In genomic region chr3:32373236-32373635, GRCm38 (mm10) we compare ENCODE assay signal across 26 mouse cellular contexts.
"Had no signal": no experiment of that assay in that cellular context is flagged by ENCODE, and none has a peak within 500 bp of the region (broad histone marks: within the 10 kb centered on the region; RNA-seq: fewer than 3 reads in every experiment).

No protein-coding gene starts in this region.

- H3K36me3 ChIP-seq: heart, embryonic 13.5 days; heart, embryonic 15.5 days; hindbrain, embryonic 12.5 days; intestine, embryonic 15.5 days; limb, embryonic 10.5 days; limb, embryonic 12.5 days had no signal

- H3K4me3 ChIP-seq: heart, adult 2 months; heart, embryonic 13.5 days; heart, embryonic 15.5 days; hindbrain, embryonic 12.5 days; intestine, embryonic 15.5 days; layer of hippocampus, adult 2 months; left cerebral cortex, adult 2 months; limb, embryonic 10.5 days; limb, embryonic 12.5 days had no signal

- H3K4me1 ChIP-seq: heart, embryonic 13.5 days; heart, embryonic 15.5 days; hindbrain, embryonic 12.5 days; intestine, embryonic 15.5 days; limb, embryonic 10.5 days; limb, embryonic 12.5 days had no signal

- ATAC-seq: forebrain, postnatal 0 days; hindbrain, embryonic 16.5 days; inflammation-experienced regulatory T-cells, adult 6 months; intestine, embryonic 15.5 days had no signal

- H3K4me2 ChIP-seq: heart, embryonic 11.5 days; heart, embryonic 13.5 days; heart, embryonic 15.5 days; hindbrain, embryonic 12.5 days; hindbrain, embryonic 14.5 days; intestine, embryonic 15.5 days; limb, embryonic 12.5 days; liver, embryonic 11.5 days had no signal

- DNase-seq: forebrain, postnatal 0 days; gastrocnemius, postnatal 14 days; gastrocnemius, postnatal 36 days; heart, adult 11 months; heart, adult 2 months; heart, postnatal 14 days; heart, postnatal 36 days; kidney, adult 18-20 months; kidney, adult 9 months; kidney, postnatal 10 days; kidney, postnatal 25 days; kidney, postnatal 4 days; liver had no signal

- H3K27ac ChIP-seq: heart, adult 2 months; heart, embryonic 13.5 days; heart, embryonic 15.5 days; hindbrain, embryonic 12.5 days; hindbrain, embryonic 14.5 days; intestine, embryonic 15.5 days; layer of hippocampus, adult 2 months; left cerebral cortex, adult 2 months; limb, embryonic 10.5 days; limb, embryonic 12.5 days had no signal

- H3K9ac ChIP-seq: forebrain, postnatal 0 days; heart, embryonic 13.5 days; heart, embryonic 15.5 days; hindbrain, embryonic 12.5 days; hindbrain, embryonic 14.5 days; intestine, embryonic 15.5 days; limb, embryonic 12.5 days had no signal

- H3K9me3 ChIP-seq: heart, embryonic 13.5 days; heart, embryonic 15.5 days; hindbrain, embryonic 12.5 days; intestine, embryonic 15.5 days; limb, embryonic 10.5 days; limb, embryonic 12.5 days had no signal

- H3K27me3 ChIP-seq: heart, embryonic 13.5 days; heart, embryonic 15.5 days; hindbrain, embryonic 12.5 days; intestine, embryonic 15.5 days; limb, embryonic 12.5 days had no signal
